Mouse (Mus musculus) mouse embryonic stem cell (cell line): ENCODE measurements at regions not wholly inside any gene's neighbourhood (a gene's known extent, or its start where the extent isn't known, plus 50 kb on each side); places are given as distances from the start of the nearest gene placed in this dataset.

Experiments used
- in situ Hi-C, 2 experiments: fragments of 300-500 bp; cut with MboI; formaldehyde crosslinking; loops; 1 replicate in 1 of 2; 3 replicates in 1 of 2; pipeline ENCODE4 v1.14.3; 2019 to 2020; ENCODE audit warnings: low sequenced_read_pairs in 2 of 2, low pct_unique_long_range_greater_than_20kb in 1 of 2, mixed read lengths in 1 of 2; ENCODE audit not compliant: unreplicated experiment in 1 of 2

DNA sequence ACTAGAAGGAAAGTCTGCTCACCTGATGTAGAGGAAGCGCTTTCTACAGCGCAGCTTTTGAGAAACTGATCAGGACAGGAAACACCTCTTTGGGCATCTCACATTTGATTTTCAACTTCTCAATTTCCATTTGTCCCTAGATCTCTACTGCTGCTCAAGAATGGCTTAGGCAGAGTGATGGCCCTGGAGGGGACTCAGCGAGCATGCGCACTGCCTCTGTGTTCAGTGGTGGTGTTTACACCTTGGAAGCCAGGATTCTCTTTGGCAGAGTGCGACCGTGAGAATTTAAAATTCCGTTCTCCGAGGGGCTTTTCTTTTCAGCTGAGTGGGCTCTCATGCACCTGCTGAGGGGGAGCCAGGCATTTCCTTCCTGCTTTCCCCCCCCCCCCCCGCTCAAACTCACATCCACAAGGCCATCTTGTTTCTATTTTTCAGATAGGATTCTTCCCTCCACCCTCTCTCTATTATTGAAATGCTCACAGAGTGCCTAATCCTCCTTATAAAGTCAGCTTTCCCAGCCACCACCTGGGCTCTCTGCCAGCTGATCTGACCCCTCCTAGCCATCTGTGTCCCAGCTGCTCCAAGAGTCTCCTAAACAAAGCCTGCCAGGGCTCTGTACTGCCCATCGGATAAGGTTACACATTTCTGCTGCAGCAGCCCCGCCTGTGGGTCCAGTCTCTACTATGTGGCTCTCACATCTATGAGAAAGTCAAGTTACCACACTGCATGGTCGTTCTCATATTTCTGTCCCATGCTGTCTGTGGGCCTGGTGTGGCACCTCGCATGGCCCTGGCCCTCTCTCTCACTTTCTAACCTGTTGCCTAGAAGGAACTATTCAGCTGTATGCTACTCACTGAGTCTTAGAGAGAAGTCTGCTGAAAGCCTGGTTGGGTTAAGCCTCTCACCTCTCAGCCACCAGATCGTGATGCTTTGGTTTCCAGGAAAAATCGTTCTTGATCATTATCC lies 252.2 kb downstream of the Ankrd50 start:
- in situ Hi-C loops = no loop called here

DNA sequence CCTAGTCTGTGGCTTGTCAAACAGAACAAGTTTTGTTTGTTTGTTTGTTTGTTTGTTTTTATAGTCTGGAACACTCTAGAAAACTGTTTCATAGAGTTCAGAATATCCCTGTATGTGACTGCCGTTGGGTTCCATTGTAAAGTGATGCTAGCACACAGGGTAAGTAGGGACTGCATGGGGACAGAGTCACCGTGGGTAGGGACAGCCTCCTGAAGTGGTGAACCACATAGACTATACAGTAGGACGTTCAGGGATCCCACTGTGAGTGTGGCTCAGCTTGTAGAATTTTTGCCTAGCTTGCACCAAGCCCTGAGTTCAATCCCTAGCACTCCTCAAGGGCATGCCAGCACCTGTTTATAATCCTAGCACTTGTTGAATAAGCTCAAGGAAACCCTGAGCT lies 253.1 kb downstream of the Ankrd50 start:
- in situ Hi-C loops = no loop called here

DNA sequence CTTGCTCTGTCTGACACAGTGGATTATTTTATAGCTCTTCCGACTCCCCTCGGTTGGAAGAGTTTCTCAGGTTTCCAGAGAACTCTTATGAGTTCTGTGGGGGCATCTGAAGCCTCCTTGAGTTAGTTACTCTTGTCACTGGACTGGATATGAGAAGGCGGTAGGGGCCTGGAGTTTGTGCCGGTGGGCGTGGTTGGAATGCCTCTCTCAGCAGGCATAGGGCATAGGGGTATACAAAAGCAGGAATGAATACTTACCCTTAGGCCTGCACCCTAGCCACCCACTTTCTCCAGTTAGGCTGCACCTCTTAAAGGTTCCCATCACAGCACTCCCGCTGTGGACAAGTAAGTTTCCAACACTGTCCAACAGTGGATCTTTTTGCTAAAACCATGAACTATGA lies 253.8 kb downstream of the Ankrd50 start:
- in situ Hi-C loops = no loop called here

DNA sequence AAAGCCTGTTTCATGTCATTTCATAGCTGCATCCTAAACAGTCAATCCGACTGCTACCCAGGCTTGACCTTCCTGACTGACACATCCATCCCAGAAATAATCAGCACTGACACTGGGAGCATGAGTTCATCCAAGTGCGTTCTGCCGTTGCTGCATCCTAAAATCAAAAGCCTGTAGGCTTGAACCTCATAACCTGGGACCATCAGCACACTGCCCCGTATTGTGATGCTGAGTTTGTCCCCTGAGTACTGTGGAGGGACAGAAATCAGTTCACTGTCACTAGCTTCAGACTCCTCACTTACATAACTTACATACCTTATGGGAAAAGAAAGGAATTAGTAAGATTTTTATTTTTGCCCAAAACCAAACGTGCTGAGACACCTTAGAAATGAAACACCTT lies 255.0 kb downstream of the Ankrd50 start:
- in situ Hi-C loops = loop anchor here in 1 of 2 experiments (10.0 kb wide), 1 partner anchor 615 kb away; no protein-coding TSS in a partner anchor

DNA sequence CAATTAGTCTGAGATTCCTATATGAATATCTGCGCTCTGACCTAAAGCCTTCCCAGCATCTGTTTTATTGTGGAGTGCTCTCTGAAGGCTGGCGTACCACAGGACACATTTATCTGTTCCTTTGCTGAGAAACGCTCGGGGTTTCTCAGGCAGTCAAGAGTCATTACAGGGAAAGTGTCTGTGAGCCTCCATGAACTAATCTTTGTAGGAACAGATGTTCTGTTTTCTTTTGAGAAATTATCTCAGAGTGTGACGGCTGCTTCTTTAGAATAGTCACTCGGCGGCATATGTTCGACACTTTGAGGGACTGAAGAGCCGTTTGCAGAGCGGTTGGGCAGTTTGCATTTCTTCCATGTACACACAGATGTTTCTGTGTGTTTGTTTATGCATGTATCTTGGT lies 255.6 kb downstream of the Ankrd50 start:
- in situ Hi-C loops = loop anchor here in 1 of 2 experiments (10.0 kb wide), 1 partner anchor 614 kb away; no protein-coding TSS in a partner anchor

DNA sequence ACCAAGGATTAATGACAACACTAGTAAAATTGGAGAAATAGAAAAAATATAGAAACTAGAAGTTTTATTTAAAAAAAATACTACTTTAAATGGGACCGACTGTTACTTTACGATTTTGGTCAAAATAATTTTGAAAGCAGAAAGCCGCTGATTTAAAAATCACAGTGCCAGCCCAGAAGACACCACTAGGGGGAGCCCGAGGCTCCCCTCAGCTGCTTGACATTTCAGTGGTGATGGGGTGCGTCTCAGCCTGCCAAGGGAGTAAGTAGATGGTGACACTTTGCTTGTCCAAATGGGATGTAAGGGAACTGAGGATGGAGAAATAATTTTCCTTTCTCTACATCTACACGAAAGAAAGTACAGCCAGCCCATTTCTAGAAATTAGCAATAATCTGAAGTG lies 257.0 kb downstream of the Ankrd50 start:
- in situ Hi-C loops = loop anchor here in 1 of 2 experiments (10.0 kb wide), 1 partner anchor 613 kb away; no protein-coding TSS in a partner anchor

DNA sequence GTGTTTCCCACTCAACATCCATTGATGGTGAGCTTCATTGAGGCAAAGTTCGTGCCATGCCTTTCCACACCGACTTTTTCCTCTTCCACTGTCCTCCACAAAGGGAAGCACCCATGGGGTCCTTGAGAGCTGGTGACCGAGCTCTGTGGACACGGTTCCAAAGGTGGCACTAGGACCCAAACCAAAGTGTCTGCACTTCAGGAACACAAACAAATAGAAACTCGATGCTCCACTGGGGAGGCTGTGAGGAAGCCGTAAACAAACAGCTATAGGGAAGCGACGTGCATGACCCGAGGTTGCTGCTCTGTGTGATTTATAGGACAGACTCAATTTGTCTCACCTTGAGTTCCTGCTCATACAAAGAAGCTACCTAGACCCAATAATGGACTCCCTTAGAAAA lies 257.5 kb downstream of the Ankrd50 start:
- in situ Hi-C loops = loop anchor here in 1 of 2 experiments (10.0 kb wide), 1 partner anchor 612 kb away; no protein-coding TSS in a partner anchor

DNA sequence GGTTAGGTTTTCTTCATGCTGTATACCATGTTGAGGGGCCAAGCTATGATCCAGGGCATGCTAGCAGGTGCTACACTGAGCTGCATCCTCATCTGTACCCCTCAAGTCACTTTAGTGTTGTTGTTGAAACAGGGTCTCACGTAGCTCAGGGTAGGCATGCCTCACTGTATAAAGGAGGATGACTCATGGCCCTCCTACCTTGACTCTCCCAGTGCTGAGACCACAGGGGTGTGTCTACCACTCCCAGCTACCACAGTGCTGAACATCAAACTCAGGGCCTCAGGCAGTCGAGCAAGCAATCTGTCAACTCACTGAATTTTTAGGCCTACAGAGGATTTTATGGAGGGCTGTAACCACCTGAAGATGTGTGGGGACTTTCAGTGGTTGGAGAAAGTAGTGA lies 258.5 kb downstream of the Ankrd50 start:
- in situ Hi-C loops = loop anchor here in 1 of 2 experiments (10.0 kb wide), 1 partner anchor 611 kb away; no protein-coding TSS in a partner anchor

DNA sequence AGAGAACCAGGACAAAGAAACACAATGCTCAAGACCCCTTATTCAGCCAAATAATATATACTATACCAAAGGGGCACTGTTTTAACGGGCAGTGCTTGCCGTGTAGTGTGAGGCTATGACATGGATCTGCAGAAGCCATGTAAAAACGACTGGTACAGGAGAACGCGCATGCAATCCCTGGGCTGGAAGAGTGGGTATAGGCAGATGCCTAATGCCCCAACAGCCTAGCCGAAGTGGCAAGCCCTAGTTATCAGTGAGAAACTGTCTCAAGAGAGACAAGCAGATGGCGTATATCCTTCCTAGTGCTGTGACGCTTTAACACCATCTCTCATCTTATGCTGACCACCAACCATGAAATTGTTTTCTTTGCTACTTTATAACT lies 262.8 kb downstream of the Ankrd50 start:
- in situ Hi-C loops = loop anchor here in 1 of 2 experiments (10.0 to 25.0 kb wide), 2 partner anchors 235 to 607 kb away; no protein-coding TSS in a partner anchor

DNA sequence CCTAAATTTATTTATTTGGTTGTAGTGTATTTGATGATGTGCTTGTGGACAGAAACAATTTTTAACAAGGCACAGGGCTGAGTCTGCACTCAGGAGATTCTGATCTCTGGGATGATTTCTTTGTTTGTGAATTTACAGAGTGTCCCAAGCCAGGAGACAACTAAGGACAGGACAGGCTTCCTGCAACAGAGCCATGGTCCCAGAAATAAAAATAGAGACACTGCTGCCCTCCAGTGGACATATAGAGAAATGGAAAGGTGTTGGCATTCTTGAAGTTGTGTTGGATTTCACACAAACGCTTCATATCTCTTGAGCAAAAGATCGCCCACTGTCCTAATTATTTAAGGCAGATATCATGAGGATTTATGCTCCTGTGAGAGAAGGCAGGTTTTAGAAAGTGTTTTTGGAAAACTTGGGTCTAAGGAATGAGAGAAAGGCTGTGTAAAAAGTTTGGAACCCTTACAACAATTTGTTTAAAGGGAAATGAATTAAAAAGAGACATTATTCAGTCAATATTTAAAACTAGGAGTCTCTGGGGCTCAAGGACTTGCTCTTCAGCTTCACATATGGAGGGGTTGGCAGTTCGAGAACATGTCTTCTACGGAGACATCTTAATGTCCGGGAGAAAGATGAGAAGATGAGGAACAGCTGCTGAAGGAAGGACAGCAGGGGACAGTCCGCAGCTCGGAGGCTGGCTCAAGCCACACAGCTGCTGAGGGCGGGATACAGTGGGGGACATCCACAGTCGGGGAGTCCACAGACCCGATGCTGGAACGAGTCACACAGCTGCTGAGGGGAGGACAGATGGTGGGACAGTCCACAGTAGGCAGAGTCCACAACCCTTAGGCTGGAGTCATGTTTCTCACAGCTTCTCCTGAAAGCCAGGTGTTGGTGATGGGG lies 263.5 kb downstream of the Ankrd50 start:
- in situ Hi-C loops = loop anchor here in 1 of 2 experiments (10.0 to 25.0 kb wide), 2 partner anchors 234 to 606 kb away; no protein-coding TSS in a partner anchor

DNA sequence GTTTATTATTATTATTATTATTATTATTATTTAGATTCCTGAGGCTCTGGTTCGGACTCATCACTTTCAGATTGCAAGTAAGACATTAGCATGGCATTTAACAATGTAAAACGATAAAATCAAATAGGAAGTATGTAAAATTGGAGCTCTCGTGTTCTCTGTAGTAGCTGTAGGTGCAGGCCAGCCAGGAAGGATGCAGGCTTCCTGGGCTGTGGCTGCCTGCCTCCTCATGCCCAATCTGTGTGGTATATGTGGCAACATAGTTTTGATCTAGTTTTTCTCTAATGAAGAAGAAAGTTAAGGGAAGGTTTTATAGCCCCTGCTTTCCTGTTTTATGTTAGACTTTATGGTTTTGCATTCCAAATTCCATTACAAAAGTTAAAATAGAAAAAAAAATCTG lies 275.6 kb downstream of the Ankrd50 start:
- in situ Hi-C loops = loop anchor here in 1 of 2 experiments (25.0 kb wide), 1 partner anchor 222 kb away; no protein-coding TSS in a partner anchor

DNA sequence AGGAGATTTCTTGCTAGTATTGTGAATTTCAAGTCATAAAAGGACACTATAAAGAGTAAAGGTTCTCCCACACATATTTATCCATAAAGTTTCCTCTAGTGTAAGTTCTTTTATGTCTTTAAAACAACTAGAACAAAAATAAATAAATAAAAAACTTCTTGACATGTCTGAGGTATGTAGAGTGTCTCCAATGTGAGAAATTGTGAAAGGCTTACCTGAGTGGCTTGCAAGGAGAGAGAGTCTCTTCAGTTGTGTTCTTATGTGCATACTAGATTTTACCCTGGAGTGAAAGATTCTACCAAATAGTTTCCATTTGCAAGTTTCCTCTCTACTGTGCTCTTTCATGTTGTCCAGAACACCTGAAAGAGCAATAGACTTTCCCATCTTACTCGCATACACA lies 276.8 kb downstream of the Ankrd50 start:
- in situ Hi-C loops = loop anchor here in 1 of 2 experiments (25.0 kb wide), 1 partner anchor 221 kb away; no protein-coding TSS in a partner anchor

DNA sequence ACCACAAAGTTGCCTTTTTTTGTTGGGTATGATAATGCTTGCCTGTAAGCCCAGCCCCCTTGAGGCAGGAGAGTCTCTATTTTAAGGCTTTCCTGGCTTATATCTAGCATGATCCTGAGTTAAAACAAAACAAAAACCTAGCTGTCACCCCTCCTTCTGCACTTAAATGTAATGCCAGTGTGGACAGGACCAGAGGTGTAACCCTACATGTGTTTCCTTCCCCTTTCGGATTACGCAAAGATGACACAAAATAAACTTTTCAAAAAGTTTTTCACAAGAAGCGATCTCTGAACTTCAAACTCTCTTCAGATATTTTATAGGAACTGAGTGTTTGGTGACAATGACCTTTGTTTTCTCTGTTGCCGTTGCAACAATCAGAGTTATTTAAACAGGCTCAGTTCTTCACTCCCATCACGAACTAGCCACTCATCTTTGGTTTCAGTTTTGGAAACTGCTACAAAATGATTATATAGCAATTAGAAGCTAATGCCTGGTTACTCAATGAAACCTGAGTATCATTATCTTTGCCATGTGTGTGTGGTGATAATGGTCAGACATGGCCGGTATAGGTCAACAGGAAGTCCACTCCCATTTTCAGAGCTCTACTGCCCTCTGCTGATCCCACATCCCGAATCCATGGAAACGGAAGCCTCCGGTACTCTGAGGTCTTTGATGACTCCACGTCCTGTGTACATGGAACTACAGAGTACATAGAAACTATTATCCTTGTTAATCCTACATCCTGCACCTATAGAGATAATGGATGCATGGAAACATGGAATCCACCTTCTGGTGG lies 282.6 kb downstream of the Ankrd50 start:
- in situ Hi-C loops = loop anchor here in 1 of 2 experiments (25.0 kb wide), 1 partner anchor 215 kb away; no protein-coding TSS in a partner anchor

DNA sequence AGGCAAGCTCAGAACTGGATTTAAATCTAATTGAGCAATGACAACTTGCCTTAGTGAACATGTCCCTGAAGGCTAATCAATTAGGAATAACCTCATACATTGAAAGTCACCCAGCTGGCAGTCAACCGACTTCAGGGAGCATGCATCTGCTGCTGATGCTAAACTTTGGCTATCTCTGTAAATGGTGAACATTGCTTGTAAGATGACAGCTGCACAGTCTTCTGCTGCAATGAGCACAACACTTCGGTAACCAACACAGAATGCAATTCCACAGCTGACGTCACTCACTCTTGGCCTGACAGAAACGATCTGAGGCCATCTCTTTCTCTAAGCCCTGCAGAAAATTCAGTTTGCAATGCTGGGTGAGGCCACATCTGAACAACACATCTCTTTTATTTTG lies 290.6 kb downstream of the Ankrd50 start:
- in situ Hi-C loops = loop anchor here in 1 of 2 experiments (25.0 kb wide), 1 partner anchor 582 kb away; no protein-coding TSS in a partner anchor

DNA sequence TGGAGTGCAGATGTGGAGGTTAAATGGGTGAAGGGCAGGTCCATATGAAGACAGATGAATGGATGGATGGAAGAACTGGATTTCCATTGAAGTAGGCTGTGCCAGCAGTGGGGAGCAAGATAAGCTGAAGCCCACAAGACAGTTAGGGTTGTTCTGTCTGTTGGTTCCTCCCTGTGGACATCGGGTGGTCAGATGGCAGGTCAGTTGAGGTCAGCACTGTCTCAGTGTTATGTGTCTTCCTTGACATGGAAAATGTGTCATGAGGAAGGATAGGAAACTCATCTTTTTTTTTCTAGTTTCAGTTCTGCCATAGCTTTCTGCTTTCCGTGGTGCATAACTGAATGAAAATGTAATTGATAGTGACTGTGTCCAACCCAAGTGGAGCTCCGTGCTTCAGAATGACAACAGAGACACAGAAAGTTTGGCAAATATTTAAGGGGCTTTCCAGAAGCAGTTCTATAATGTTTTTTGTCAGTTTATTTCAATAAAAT lies 297.2 kb downstream of the Ankrd50 start:
- in situ Hi-C loops = loop anchor here in 1 of 2 experiments (25.0 kb wide), 1 partner anchor 575 kb away; no protein-coding TSS in a partner anchor

DNA sequence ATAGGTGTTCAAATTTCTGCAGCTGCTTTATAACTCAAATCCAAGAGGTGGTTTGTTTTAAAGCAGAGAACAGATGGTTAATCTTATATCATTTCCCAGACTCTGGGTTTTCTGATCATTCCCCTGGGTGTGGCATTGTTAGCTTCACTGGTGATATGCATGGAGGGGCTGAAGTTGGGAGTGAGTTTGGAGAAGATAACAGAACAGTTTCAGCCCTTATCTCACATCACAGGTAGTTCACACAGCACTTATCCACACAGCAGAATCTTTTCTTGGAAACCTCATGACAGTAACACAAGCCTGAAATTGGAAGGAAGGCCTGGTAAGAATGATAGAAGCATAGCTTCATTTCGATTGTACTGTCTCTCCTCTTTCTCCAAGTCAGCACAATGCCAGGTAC lies 298.1 kb downstream of the Ankrd50 start:
- in situ Hi-C loops = loop anchor here in 1 of 2 experiments (25.0 kb wide), 1 partner anchor 574 kb away; no protein-coding TSS in a partner anchor

DNA sequence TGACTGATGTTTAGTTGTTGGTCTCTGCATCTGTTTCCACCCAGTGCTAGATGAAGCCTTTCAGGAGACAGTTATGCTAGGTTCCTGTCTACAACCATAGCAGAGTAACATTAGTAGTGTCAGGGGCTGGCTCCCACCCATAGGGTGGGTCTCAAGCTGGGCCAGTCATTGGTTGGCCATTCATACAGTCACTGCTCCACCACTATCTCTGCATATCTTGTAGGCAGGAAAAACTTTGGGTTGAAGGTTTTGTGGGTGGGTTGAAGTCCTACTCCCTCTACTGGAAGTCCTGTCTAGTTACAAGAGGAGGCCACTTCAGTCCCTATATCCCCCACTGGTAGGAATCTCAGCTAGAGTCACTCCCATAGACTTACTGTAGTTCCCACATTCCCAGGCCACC lies 306.3 kb downstream of the Ankrd50 start:
- in situ Hi-C loops = loop anchor here in 1 of 2 experiments (25.0 kb wide), 1 partner anchor 566 kb away; no protein-coding TSS in a partner anchor
